Mouse (Mus musculus) heart, postnatal 14 days (tissue): ENCODE results near the gene Ifngr2. TPM values are rescaled to one million over a fixed set of nuclear protein-coding genes. Genes with fewer than 3 reads are reported as not detected.

Experiments
- DNase-seq, 2 experiments: peaks; one replicate each; pipeline ENCODE4 v3.0.0; 2021 to 2022
- intact Hi-C: fragments of 180-260 bp; cut with DNase I; formaldehyde crosslinking; loops from one replicate; pipeline ENCODE4 v1.15.1; 2025
- total RNA-seq, 2 experiments: library from RNA; stranded (reverse); gene quantifications; 2 replicates each; pipeline ENCODE4 v1.2.3; 2021

Gene Ifngr2
- total RNA-seq, 2 experiments from 2014 or later = 125 to 142 TPM

- no peak for DNase-seq
- intact Hi-C loops = loop anchor here (1.0 to 2.0 kb wide), 2 partner anchors 33 to 49 kb away; no protein-coding TSS in a partner anchor
Measured at GRCm38 (mm10) chr16:91561541-91562457, 14.9 kb downstream of the Ifngr2 start.

GRCm38 (mm10) chr16:91564580-91565291 lies 17.9 kb downstream of the Ifngr2 start:
- intact Hi-C loops = no loop called here
- peak in 1 of 2 experiments; percentile 34 for DNase-seq

GRCm38 (mm10) chr16:91565292-91565951 lies 18.6 kb downstream of the Ifngr2 start:
- intact Hi-C loops = no loop called here
- no peak for DNase-seq

GRCm38 (mm10) chr16:91566002-91566401 lies 19.1 kb downstream of the Ifngr2 start:
- no peak for DNase-seq
- intact Hi-C loops = no loop called here

- intact Hi-C loops = no loop called here
- DNase-seq = no peak
Measured at GRCm38 (mm10) chr16:91568960-91569359, 22.1 kb downstream of the Ifngr2 start.

- intact Hi-C loops = no loop called here
- no peak for DNase-seq
Measured at GRCm38 (mm10) chr16:91571105-91571504, 24.2 kb downstream of the Ifngr2 start.

- no peak for DNase-seq
- intact Hi-C loops = no loop called here
Measured at GRCm38 (mm10) chr16:91575151-91575550, 28.3 kb downstream of the Ifngr2 start.

- DNase-seq = no peak
- intact Hi-C loops = no loop called here
Measured at GRCm38 (mm10) chr16:91578980-91579720, 32.3 kb downstream of the Ifngr2 start.

GRCm38 (mm10) chr16:91582307-91582706 lies 35.4 kb downstream of the Ifngr2 start:
- peak; percentile 26 to 57 for DNase-seq
- intact Hi-C loops = no loop called here

GRCm38 (mm10) chr16:91585617-91586016 lies 38.7 kb downstream of the Ifngr2 start:
- no peak for DNase-seq
- intact Hi-C loops = no loop called here

GRCm38 (mm10) chr16:91586244-91586643 lies 39.4 kb downstream of the Ifngr2 start:
- intact Hi-C loops = no loop called here

GRCm38 (mm10) chr16:91587730-91588453 lies 41.0 kb downstream of the Ifngr2 start:
- no peak for DNase-seq
- intact Hi-C loops = no loop called here

More at GRCm38 (mm10) chr16:91586244-91586643, 39.4 kb downstream of the Ifngr2 start:
- no peak for DNase-seq

GRCm38 (mm10) chr16:91588703-91589102 lies 41.8 kb downstream of the Ifngr2 start:
- no peak for DNase-seq
- intact Hi-C loops = no loop called here

- no peak for DNase-seq
- intact Hi-C loops = no loop called here
Measured at GRCm38 (mm10) chr16:91592162-91592561, 45.3 kb downstream of the Ifngr2 start.

- no peak for DNase-seq
- intact Hi-C loops = no loop called here
Measured at GRCm38 (mm10) chr16:91593262-91593661, 46.4 kb downstream of the Ifngr2 start.

GRCm38 (mm10) chr16:91595076-91595475 lies 48.2 kb downstream of the Ifngr2 start:
- DNase-seq = peak; percentile 42 to 52
- intact Hi-C loops = no loop called here

GRCm38 (mm10) chr16:91596397-91596778 lies 49.5 kb downstream of the Ifngr2 start:
- no peak for DNase-seq
- intact Hi-C loops = no loop called here

GRCm38 (mm10) chr16:91596779-91597671 lies 50.2 kb downstream of the Ifngr2 start:
- intact Hi-C loops = no loop called here
- DNase-seq = no peak

- intact Hi-C loops = no loop called here
- peak; percentile 99 for DNase-seq
Measured at GRCm38 (mm10) chr16:91597672-91598010, 50.8 kb downstream of the Ifngr2 start, which contains the start of gene Tmem50b. Tmem50b (minus strand) TSS chr16:91597800.
